Mouse (Mus musculus): ENCODE results near the gene Wwox.

The Wwox gene

GRCm38 (mm10) chr8:114888388-114888787 is 448.9 kb downstream of the Wwox start:
- in situ Hi-C loops (cut with MboI, MseI), result loop anchor here (10.0 kb wide), 2 partner anchors 176 to 506 kb away; no protein-coding TSS in a partner anchor

DNA sequence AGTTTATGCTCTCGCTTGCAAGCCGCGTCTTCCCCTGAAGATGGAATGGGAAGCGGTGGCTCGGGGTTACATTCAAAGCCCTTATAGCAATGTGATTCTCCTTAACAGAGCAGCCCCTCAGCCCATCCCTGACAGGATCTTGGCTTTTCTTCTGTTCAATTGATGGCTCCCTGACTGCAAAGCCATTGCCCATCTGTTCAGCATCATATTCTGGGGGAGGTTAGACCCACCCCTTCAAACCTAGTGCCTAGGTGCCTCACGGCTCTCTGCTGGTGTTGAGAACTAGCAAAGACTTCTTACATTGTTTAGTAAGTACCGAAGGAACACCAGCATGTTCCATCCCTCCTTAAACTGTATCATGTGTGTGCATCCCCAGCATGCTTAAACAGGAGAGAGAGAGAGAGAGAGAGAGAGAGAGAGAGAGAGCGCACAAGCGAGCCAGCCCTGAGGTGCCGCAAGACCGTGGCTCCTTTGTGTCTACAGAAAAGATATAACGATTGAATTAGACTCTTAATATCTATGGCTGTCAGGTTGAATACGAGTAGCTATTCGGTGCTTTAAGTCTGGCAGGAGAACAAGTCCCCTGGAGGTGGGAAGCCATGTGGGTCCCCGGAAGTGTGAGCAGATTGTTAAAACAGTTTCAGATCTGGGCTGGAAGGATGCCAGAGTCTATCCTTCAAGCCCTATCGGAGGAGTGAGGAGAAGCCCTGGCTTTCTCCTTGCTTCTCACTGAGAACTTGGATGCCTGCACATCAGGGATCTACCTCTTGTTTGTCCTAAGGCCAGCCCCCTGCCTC is 450.3 kb downstream of the Wwox start:
- in situ Hi-C loops (cut with MboI, MseI), result loop anchor here (10.0 kb wide), 2 partner anchors 175 to 505 kb away; no protein-coding TSS in a partner anchor

DNA sequence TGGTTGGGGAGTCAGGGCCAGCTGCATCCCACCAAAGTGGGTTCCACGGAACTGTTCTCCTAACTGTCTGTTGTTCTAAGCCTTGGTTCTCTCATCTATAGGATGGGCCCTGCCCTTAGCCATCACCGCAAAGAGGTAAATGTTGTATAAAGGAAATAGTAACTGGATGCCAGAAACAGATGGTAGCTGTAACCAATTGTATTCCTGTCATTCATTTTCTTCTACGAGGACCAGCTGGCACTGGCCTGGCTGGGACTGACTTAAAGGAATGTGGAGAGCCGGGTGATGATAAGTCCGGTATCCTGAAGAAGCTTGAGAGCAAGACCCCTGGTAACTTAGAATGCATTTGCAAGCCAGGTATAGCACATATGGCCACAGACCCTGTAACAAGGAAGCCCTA is 451.0 kb downstream of the Wwox start:
- in situ Hi-C loops (cut with MboI, MseI), result no loop called here

- in situ Hi-C loops (cut with MboI, MseI), result no loop called here
Measured at GRCm38 (mm10) chr8:114891252-114891651, 451.8 kb downstream of the Wwox start.

DNA sequence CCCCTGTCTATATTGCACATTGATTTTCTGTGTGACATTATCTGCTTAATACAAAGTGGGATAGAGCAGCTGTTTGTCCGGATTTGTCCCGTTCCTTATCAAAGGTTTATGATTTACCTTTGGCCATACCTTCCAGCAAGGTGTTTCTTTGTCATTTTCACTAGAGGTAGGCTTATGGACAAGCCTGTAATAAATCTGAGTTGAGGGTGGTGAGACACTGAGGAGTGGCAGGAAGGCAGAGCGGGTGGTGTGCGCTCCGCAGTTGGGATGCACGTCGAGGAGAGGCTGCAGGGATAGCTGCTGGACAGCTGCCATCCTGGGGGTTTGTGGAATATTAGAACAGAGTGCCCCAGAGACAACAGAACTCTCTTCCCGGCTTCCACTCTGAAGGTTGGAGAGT is 458.0 kb downstream of the Wwox start:
- in situ Hi-C loops (cut with MboI, MseI), result no loop called here

GRCm38 (mm10) chr8:114899157-114899556 is 459.7 kb downstream of the Wwox start:
- in situ Hi-C loops (cut with MboI, MseI), result no loop called here

- in situ Hi-C loops (cut with MboI, MseI), result no loop called here
Measured at GRCm38 (mm10) chr8:114902584-114902983, 463.1 kb downstream of the Wwox start.

GRCm38 (mm10) chr8:114908086-114908485 is 468.6 kb downstream of the Wwox start:
- in situ Hi-C loops (cut with MboI, MseI), result no loop called here

DNA sequence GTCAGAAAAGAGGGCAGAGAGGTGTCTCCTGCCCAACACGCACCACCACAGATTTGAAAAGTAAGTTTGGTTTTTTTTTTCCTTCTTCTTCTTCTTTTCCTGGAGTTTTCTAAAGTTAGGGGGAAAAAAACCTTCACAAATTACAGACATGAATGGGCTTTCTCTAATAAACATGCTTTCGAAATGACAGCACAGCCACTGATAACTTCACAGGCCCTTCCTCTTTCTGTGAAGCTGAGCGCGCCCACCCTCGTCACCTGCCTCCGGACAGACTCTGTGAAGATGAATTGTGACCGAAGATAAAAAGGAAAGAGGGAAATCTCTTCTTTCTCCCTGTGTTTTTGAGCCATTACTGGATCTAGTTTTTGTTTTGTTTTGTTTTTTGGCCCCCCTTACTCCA is 469.1 kb downstream of the Wwox start:
- in situ Hi-C loops (cut with MboI, MseI), result no loop called here

- in situ Hi-C loops (cut with MboI, MseI), result no loop called here
Measured at GRCm38 (mm10) chr8:114909146-114909545, 469.7 kb downstream of the Wwox start.

GRCm38 (mm10) chr8:114911031-114911580 is 471.7 kb downstream of the Wwox start:
- in situ Hi-C loops (cut with MboI, MseI), result no loop called here

DNA sequence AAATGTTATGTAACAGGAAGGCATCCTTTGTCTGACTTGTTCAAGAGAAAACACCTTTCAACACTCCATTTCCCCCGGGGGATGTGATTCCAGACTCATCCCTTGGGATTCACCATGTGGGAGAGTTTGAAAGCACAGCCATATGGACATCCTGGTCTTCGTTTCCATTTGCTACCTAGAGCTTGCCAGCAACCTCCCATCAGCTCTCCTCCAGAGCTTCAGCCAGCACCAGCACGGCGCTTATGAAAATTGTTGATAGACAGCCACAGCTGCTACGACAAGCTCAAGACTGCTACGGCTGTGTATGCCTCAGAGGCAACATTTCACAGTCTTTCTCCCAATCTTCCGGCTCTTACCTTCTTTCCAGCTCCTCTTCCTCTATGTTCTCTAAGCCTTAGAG is 484.2 kb downstream of the Wwox start:
- in situ Hi-C loops (cut with MboI, MseI), result loop anchor here (10.0 kb wide), 1 partner anchor 1161 kb away; no protein-coding TSS in a partner anchor

- in situ Hi-C loops (cut with MboI, MseI), result loop anchor here (10.0 to 25.0 kb wide), 2 partner anchors 785 to 1157 kb away; partner anchors contain the start of gene Maf
Measured at GRCm38 (mm10) chr8:114927412-114927811, 488.0 kb downstream of the Wwox start.

DNA sequence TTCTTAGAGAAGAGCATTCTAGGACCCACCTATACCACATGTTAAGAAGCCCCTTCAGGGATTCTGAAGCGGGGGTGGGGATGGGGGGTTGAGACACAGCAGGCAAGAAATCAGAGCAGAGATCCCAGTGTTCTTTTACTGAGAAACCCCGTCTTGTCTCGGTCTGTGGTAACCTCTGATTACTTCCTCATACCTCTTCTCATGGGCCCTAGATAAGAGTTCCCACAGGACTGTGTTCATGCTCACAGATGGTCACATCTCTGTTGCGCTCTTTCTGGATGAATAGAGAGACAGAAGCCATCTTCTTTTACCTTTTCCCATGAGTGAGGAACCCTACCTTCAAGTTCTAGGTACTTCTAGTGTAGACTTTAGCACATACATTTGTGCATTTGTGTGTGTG is 488.5 kb downstream of the Wwox start:
- in situ Hi-C loops (cut with MboI, MseI), result loop anchor here (10.0 to 25.0 kb wide), 2 partner anchors 784 to 1157 kb away; partner anchors contain the start of gene Maf

DNA sequence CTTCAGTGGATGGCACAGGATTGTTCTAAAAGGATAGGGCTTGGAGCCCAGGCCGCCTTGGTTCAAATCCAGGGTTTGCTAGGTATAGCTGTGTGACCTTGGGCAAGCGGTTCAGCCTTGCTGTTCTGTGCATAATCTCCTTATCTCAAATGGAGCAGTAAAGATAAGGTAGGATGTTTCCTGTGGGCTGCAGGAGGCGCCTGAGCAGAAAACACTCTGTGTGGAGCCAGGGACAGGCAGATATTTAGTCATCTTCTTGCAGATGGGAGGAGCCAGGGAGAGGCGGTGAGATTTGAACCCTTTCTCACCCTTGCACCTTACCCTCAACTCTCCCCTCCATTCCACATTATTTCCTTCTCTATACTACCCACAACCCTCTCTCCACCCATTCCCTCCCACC is 490.1 kb downstream of the Wwox start:
- in situ Hi-C loops (cut with MboI, MseI), result loop anchor here (10.0 to 25.0 kb wide), 2 partner anchors 783 to 1155 kb away; partner anchors contain the start of gene Maf

DNA sequence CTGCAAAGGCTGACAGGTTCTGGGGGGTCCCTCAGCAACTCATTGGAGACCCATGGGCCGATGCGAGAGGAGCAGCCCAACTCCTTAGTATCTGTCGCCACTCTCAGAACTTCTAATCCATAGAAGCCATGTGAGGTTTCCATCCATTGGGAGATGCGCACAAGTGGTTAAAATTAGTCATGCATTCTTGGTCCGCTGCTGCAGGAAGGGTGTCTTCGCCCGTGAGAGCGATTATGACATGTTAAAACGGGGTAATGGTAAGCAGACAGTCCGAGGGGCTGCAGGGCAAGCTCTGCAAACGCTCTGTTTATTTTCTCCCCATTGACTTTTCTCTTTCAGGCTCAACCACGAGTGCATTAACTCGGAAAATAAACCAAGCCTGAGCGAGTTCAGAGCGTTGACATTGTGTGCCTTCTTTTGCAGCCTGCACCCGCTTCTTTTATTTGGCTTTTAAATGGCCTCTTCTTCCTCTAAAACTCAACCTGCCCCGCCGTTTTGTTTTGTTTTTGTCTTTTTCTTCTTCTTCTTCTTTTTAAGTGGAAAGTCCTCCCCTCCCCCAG is 492.7 kb downstream of the Wwox start:
- in situ Hi-C loops (cut with MboI, MseI), result loop anchor here (25.0 kb wide), 1 partner anchor 780 kb away; the partner anchor contains the start of gene Maf

- in situ Hi-C loops (cut with MboI, MseI), result loop anchor here (25.0 kb wide), 1 partner anchor 779 kb away; the partner anchor contains the start of gene Maf
Measured at GRCm38 (mm10) chr8:114933248-114933647, 493.8 kb downstream of the Wwox start.

GRCm38 (mm10) chr8:114936887-114937286 is 497.4 kb downstream of the Wwox start:
- in situ Hi-C loops (cut with MboI, MseI), result loop anchor here (25.0 kb wide), 1 partner anchor 775 kb away; the partner anchor contains the start of gene Maf

- in situ Hi-C loops (cut with MboI, MseI), result loop anchor here (25.0 kb wide), 1 partner anchor 773 kb away; the partner anchor contains the start of gene Maf
Measured at GRCm38 (mm10) chr8:114939338-114939737, 499.9 kb downstream of the Wwox start.

- in situ Hi-C loops (cut with MboI, MseI), result loop anchor here (25.0 kb wide), 1 partner anchor 771 kb away; the partner anchor contains the start of gene Maf
Measured at GRCm38 (mm10) chr8:114941096-114941495, 501.6 kb downstream of the Wwox start.

DNA sequence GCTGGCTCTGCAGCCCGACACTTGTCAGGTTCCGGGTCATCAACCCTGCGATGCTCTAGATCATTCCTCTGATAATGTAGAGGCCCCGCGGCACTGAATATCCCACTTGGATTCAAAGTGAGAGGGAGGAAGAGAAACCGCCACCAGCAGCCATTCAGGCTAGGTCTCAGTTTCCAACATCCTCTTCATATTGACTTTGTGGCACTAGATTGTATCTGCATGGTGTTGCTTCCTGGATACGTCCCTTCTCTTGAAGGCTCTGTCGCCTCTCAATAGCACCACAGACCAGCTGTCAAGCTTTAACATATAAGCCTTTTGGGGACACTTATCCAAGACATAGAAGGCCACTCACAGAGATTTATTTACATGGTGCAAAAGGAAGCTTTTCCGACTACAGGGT is 502.2 kb downstream of the Wwox start:
- in situ Hi-C loops (cut with MboI, MseI), result loop anchor here (25.0 kb wide), 1 partner anchor 771 kb away; the partner anchor contains the start of gene Maf

- in situ Hi-C loops (cut with MboI, MseI), result loop anchor here (25.0 kb wide), 1 partner anchor 764 kb away; the partner anchor contains the start of gene Maf
Measured at GRCm38 (mm10) chr8:114947921-114948320, 508.5 kb downstream of the Wwox start.
